Mouse (Mus musculus) brain, embryonic 14.5 days (tissue): ENCODE results near the gene Dnajc11.

Experiments used
- CTCF ChIP-seq: fragments of 200-500 bp; IDR thresholded peaks from 2 replicates; pipeline ENCODE4 v1.5.1; 2012; ENCODE audit warnings: inconsistent platforms, mild to moderate bottlenecking, moderate library complexity, borderline replicate concordance; ENCODE audit not compliant: insufficient read depth, insufficient read length; ENCODE audit errors: extremely low read depth
- POLR2A ChIP-seq: fragments of 200-500 bp; IDR thresholded peaks from 2 replicates; pipeline ENCODE4 v1.6.1; 2012; ENCODE audit warnings: mild to moderate bottlenecking, inconsistent platforms, borderline replicate concordance; ENCODE audit not compliant: poor library complexity, insufficient read depth, insufficient read length, severe bottlenecking; ENCODE audit errors: extremely low read depth

- no peak for TF ChIP-seq CTCF
- no peak for TF ChIP-seq POLR2A
These were observed 67.8 kb downstream of the Dnajc11 start for GRCm38 (mm10) chr4:152001335-152001734.
